Mouse (Mus musculus): ENCODE measurements at regions not wholly inside any gene's neighbourhood (a gene's known extent, or its start where the extent isn't known, plus 50 kb on each side); places are given as distances from the start of the nearest gene placed in this dataset.
A peak's percentile ranks its signal among the peaks of the same experiment; 100 is the strongest.

- DNase-seq = peak in 1 of 2 experiments; percentile 3
Observed at GRCm38 (mm10) chr10:65244527-65244926, 1154.5 kb upstream of the Lrrtm3 start.

- no peak for DNase-seq
Observed at GRCm38 (mm10) chr10:65224130-65224529, 1134.1 kb upstream of the Lrrtm3 start.

GRCm38 (mm10) chr10:65221181-65221580 lies 1131.1 kb upstream of the Lrrtm3 start:
- DNase-seq = peak; percentile 62 to 71

GRCm38 (mm10) chr10:65219251-65219650 lies 1129.2 kb upstream of the Lrrtm3 start:
- peak; percentile 68 to 72 for DNase-seq

GRCm38 (mm10) chr10:65216226-65216625 lies 1126.1 kb upstream of the Lrrtm3 start:
- no peak for DNase-seq

GRCm38 (mm10) chr10:65215206-65215605 lies 1125.1 kb upstream of the Lrrtm3 start:
- no peak for DNase-seq

- no peak for DNase-seq
Observed at GRCm38 (mm10) chr10:65183659-65184058, 1093.6 kb upstream of the Lrrtm3 start.

- no peak for DNase-seq
Observed at GRCm38 (mm10) chr10:65182597-65182996, 1092.5 kb upstream of the Lrrtm3 start.

GRCm38 (mm10) chr10:65179101-65179500 lies 1089.0 kb upstream of the Lrrtm3 start:
- DNase-seq = peak; percentile 16 to 40

- DNase-seq = no peak
Observed at GRCm38 (mm10) chr10:65154131-65154530, 1064.1 kb upstream of the Lrrtm3 start.

GRCm38 (mm10) chr10:65124940-65125610 lies 1035.0 kb upstream of the Lrrtm3 start:
- no peak for DNase-seq

- DNase-seq = no peak
Observed at GRCm38 (mm10) chr10:65118212-65118611, 1028.1 kb upstream of the Lrrtm3 start.

GRCm38 (mm10) chr10:65114586-65114985 lies 1024.5 kb upstream of the Lrrtm3 start:
- DNase-seq = no peak

GRCm38 (mm10) chr10:65110729-65111128 lies 1020.7 kb upstream of the Lrrtm3 start:
- DNase-seq = peak; percentile 51 to 55

GRCm38 (mm10) chr10:65107413-65107812 lies 1017.3 kb upstream of the Lrrtm3 start:
- no peak for DNase-seq

GRCm38 (mm10) chr10:65084446-65084845 lies 994.4 kb upstream of the Lrrtm3 start:
- no peak for DNase-seq

- no peak for DNase-seq
Observed at GRCm38 (mm10) chr10:65081638-65082037, 991.6 kb upstream of the Lrrtm3 start.

- DNase-seq = peak in 1 of 2 experiments; percentile 1
Observed at GRCm38 (mm10) chr10:65058086-65058485, 968.0 kb upstream of the Lrrtm3 start.

Measured in cerebellum, postnatal 10 days (tissue).